Mouse (Mus musculus) myocyte (in vitro differentiated cells): ENCODE results near the gene Hacd1.

Experiments
- CEBPB ChIP-seq: IDR thresholded peaks from 2 replicates; pipeline ENCODE4 v1.6.1; 2011; ENCODE audit warnings: mild to moderate bottlenecking, moderate library complexity; ENCODE audit not compliant: poor library complexity, insufficient read depth, severe bottlenecking
- E2F4 ChIP-seq: IDR thresholded peaks from one replicate; pipeline ENCODE4 v1.6.1; 2011; ENCODE audit warnings: mild to moderate bottlenecking, control low read depth, moderate library complexity; ENCODE audit not compliant: insufficient read depth
- MAX ChIP-seq: IDR thresholded peaks from one replicate; pipeline ENCODE4 v1.6.1; 2011; ENCODE audit warnings: low read depth, mild to moderate bottlenecking, control low read depth
- MYOG ChIP-seq, 3 experiments: IDR thresholded peaks; one replicate each; pipeline ENCODE4 v1.6.1; 2011; ENCODE audit warnings: control low read depth in 2 of 3, low read depth in 2 of 3, mild to moderate bottlenecking in 2 of 3; ENCODE audit not compliant: insufficient read length in 2 of 3, control insufficient read depth in 1 of 3, insufficient read depth in 1 of 3
- POLR2A ChIP-seq: IDR thresholded peaks from one replicate; pipeline ENCODE4 v1.6.1; 2011; ENCODE audit warnings: low read depth, mild to moderate bottlenecking, control low read depth, moderate library complexity; ENCODE audit not compliant: insufficient read length
- POLR2AphosphoS2 ChIP-seq: IDR thresholded peaks from one replicate; pipeline ENCODE4 v1.6.1; 2011; ENCODE audit warnings: low read depth, control low read depth; ENCODE audit not compliant: insufficient read length
- REST ChIP-seq: IDR thresholded peaks from one replicate; pipeline ENCODE4 v1.6.1; 2011; ENCODE audit warnings: mild to moderate bottlenecking, control low read depth, moderate library complexity; ENCODE audit not compliant: insufficient read depth, insufficient read length
- SRF ChIP-seq: IDR thresholded peaks from one replicate; pipeline ENCODE4 v1.6.1; 2011; ENCODE audit warnings: low read depth; ENCODE audit not compliant: control insufficient read depth, insufficient read length
- TCF12 ChIP-seq: IDR thresholded peaks from one replicate; pipeline ENCODE4 v1.6.1; 2011; ENCODE audit warnings: mild to moderate bottlenecking, control low read depth; ENCODE audit not compliant: poor library complexity, insufficient read depth, severe bottlenecking
- TCF3 ChIP-seq: IDR thresholded peaks from one replicate; pipeline ENCODE4 v1.6.1; 2011; ENCODE audit warnings: low read depth, control low read depth; ENCODE audit not compliant: insufficient read length
- USF1 ChIP-seq: IDR thresholded peaks from one replicate; pipeline ENCODE4 v1.6.1; 2011; ENCODE audit warnings: low read depth, mild to moderate bottlenecking, control low read depth, moderate library complexity

GRCm38 (mm10) chr2:14102603-14103002 lies 46.7 kb upstream of the Hacd1 start:
- no peak for TF ChIP-seq POLR2A
- no peak for TF ChIP-seq CEBPB
- no peak for TF ChIP-seq POLR2AphosphoS2
- TF ChIP-seq TCF12 = no peak
- TF ChIP-seq USF1 = no peak
- TF ChIP-seq MYOG (IDR thresholded peaks at IDR 0.05; ENCODE audit: control insufficient read depth in 1 of 3, insufficient read depth in 1 of 3, insufficient read length in 2 of 3, low read depth in 2 of 3) = no peak
- no peak for TF ChIP-seq MAX
- TF ChIP-seq TCF3 = no peak
- no peak for TF ChIP-seq E2F4
- TF ChIP-seq REST = no peak
- TF ChIP-seq SRF = no peak
